In genomic region chr5:24907737-24908136, GRCm38 (mm10) we compare ENCODE assay signal across 8 mouse cellular contexts.
DNase-seq lines count a peak whose midpoint lies in the region; ATAC-seq and TF ChIP-seq lines count a peak whose summit lies in the region.

No protein-coding gene starts in this region.

- H3K9me3 ChIP-seq in hindbrain, embryonic 11.5 days (ENCODE audit: control insufficient read depth, low read length), result no peaks in the 10 kb centered on the region
- no peaks in the 10 kb centered on the region for H3K9me3 ChIP-seq in lung, postnatal 0 days (ENCODE audit: low read length)

- no peak for TF ChIP-seq CTCF in heart, adult 2 months (IDR thresholded peaks at IDR 0.05)
- no peak for TF ChIP-seq CTCF in lung, postnatal 0 days (IDR thresholded peaks at IDR 0.05)

- intact Hi-C loops in heart, adult 2 months (cut with DNase I), result loop anchor here (2.0 to 5.0 kb wide), 3 partner anchors 55 to 220 kb away; partner anchors contain the start of genes Nub1 and Rheb
- intact Hi-C loops in heart, postnatal 25 days (cut with DNase I), result loop anchor here (10.0 kb wide), 1 partner anchor 233 kb away; no protein-coding TSS in a partner anchor

- peaks cover 3% of the 10 kb centered on the region for H3K4me1 ChIP-seq in heart, adult 2 months (ENCODE audit: control insufficient read depth, insufficient read depth, low read length)
- no peaks in the 10 kb centered on the region for H3K4me1 ChIP-seq in brown adipose tissue, adult 24 weeks (ENCODE audit: control insufficient read depth, insufficient read depth, insufficient read length, low read length)
- H3K4me1 ChIP-seq in hindbrain, embryonic 11.5 days (replicated peaks; ENCODE audit: control insufficient read depth, insufficient read depth, low read length), result no peaks in the 10 kb centered on the region
- H3K4me1 ChIP-seq in lung, postnatal 0 days (ENCODE audit: insufficient read depth, low read depth, low read length), result no peaks in the 10 kb centered on the region

- H3K27me3 ChIP-seq in heart, adult 2 months (ENCODE audit: control insufficient read depth, insufficient read depth, low read length), result no peaks in the 10 kb centered on the region
- H3K27me3 ChIP-seq in hindbrain, embryonic 11.5 days (ENCODE audit: control insufficient read depth, insufficient read depth, low read length), result no peaks in the 10 kb centered on the region
- H3K27me3 ChIP-seq in lung, postnatal 0 days (replicated peaks; ENCODE audit: insufficient read depth, low read length), result no peaks in the 10 kb centered on the region

- H3K9ac ChIP-seq in heart, adult 2 months (ENCODE audit: low read depth, low read length), result peak overlapping the region; percentile 82
- H3K9ac ChIP-seq in hindbrain, embryonic 11.5 days (ENCODE audit: low read depth, low read length), result peak overlapping the region; percentile 88
- peak overlapping the region; percentile 48 for H3K9ac ChIP-seq in lung, postnatal 0 days (replicated peaks; ENCODE audit: low read depth)

- peak overlapping the region; percentile 89 for H3K4me3 ChIP-seq in heart, adult 2 months
- peak overlapping the region; percentile 73 for H3K4me3 ChIP-seq in brown adipose tissue, adult 24 weeks (ENCODE audit: insufficient read depth, low read depth, low read length)
- H3K4me3 ChIP-seq in hindbrain, embryonic 11.5 days (ENCODE audit: low read depth, low read length), result peak overlapping the region; percentile 75
- H3K4me3 ChIP-seq in lung, postnatal 0 days (ENCODE audit: low read depth, low read length), result peak overlapping the region; percentile 60

- no peak for TF ChIP-seq EP300 in heart, adult 2 months (IDR thresholded peaks at IDR 0.05; ENCODE audit: insufficient read depth, low read depth, low read length)
- TF ChIP-seq EP300 in lung, postnatal 0 days (IDR thresholded peaks at IDR 0.05), result no peak

- H3K4me2 ChIP-seq in hindbrain, embryonic 11.5 days (replicated peaks; ENCODE audit: low read depth, low read length), result peak overlapping the region; percentile 72
- H3K4me2 ChIP-seq in lung, postnatal 0 days (replicated peaks; ENCODE audit: low read depth, low read length), result peak overlapping the region; percentile 77

- no peaks in the 10 kb centered on the region for H3K36me3 ChIP-seq in heart, adult 2 months (ENCODE audit: control insufficient read depth, insufficient read depth, low read length)
- H3K36me3 ChIP-seq in hindbrain, embryonic 11.5 days (ENCODE audit: control insufficient read depth, insufficient read depth, low read length), result no peaks in the 10 kb centered on the region
- no peaks in the 10 kb centered on the region for H3K36me3 ChIP-seq in lung, postnatal 0 days (ENCODE audit: insufficient read depth, low read length)

- no peak for DNase-seq in heart, adult 2 months
- no peak for DNase-seq in heart, postnatal 25 days (ENCODE audit: low spot score)
- DNase-seq in 3T3-L1 (ENCODE audit: low read depth, low spot score), result peak; percentile 11
- peak; percentile 72 for DNase-seq in hindbrain, embryonic 11.5 days (ENCODE audit: low spot score)
- DNase-seq in lung, postnatal 0 days (ENCODE audit: low spot score), result peak; percentile 51
- DNase-seq in thymus, postnatal 4 days, result peak; percentile 64

- H3K79me2 ChIP-seq in heart, adult 2 months (replicated peaks; ENCODE audit: control insufficient read depth, insufficient read depth, low read length), result no peaks in the 10 kb centered on the region

- 2% methylated on average over 26 of the region's 26 CpGs for WGBS in heart, adult 2 months
- 1% methylated on average over 26 of the region's 26 CpGs for WGBS in hindbrain, embryonic 11.5 days
- WGBS in lung, postnatal 0 days, result under 1% methylated on average over 25 of the region's 26 CpGs

- no peak for TF ChIP-seq POLR2A in heart, adult 2 months (IDR thresholded peaks at IDR 0.05; ENCODE audit: insufficient read depth, low read depth, low read length)

- ATAC-seq in hindbrain, embryonic 11.5 days (ENCODE audit: low FRiP score), result peak; percentile 68
- ATAC-seq in lung, postnatal 0 days, result peak; percentile 12
- no peak for ATAC-seq in monocyte, adult 5-6 weeks (replicated peaks; ENCODE audit: insufficient number of reproducible peaks, low FRiP score, low TSS enrichment, poor library complexity, severe bottlenecking)

- peak overlapping the region; percentile 86 for H3K27ac ChIP-seq in heart, adult 2 months
- no peak overlapping the region for H3K27ac ChIP-seq in brown adipose tissue, adult 24 weeks (replicated peaks; ENCODE audit: low read depth, low read length)
- peak overlapping the region; percentile 90 for H3K27ac ChIP-seq in hindbrain, embryonic 11.5 days (ENCODE audit: low read depth, low read length)
- H3K27ac ChIP-seq in lung, postnatal 0 days (ENCODE audit: low read length), result peak overlapping the region; percentile 85; the same call in 1 of the 2 replicates

Comparison
In these comparisons a context has a peak if more than half of its experiments do, and no peak if none do; other contexts are left out.
1. DNase-seq: peak in 3T3-L1 (single experiment), hindbrain, embryonic 11.5 days (single experiment), lung, postnatal 0 days (single experiment) and thymus, postnatal 4 days (single experiment); none in heart, adult 2 months (0 of 2) and heart, postnatal 25 days (single experiment).
2. Peak in every context shown above with its lines, with median percentiles within 50 percentile points of each other: H3K4me3 ChIP-seq and H3K9ac ChIP-seq.